Mouse (Mus musculus) thymus, adult 2 months (tissue): Measurements from ENCODE around the gene Gm21954.

Experiments used
- CTCF ChIP-seq: fragments of 200-500 bp; IDR thresholded peaks from 2 replicates; pipeline ENCODE4 v1.5.1; 2012; ENCODE audit warnings: mild to moderate bottlenecking, control low read depth, low read length, moderate library complexity, borderline replicate concordance; ENCODE audit not compliant: control insufficient read depth, poor library complexity, insufficient read depth; ENCODE audit errors: extremely low read depth
- POLR2A ChIP-seq: fragments of 200-500 bp; IDR thresholded peaks from 2 replicates; pipeline ENCODE4 v1.6.1; 2012; ENCODE audit warnings: mild to moderate bottlenecking, low read length, control low read depth, moderate library complexity; ENCODE audit not compliant: control insufficient read depth, poor library complexity, insufficient read depth; ENCODE audit errors: extremely low read depth

- TF ChIP-seq POLR2A (no peak), CTCF (no peak)
These were observed 24.2 kb downstream of the Gm21954 start for GRCm38 (mm10) chr3:55447486-55448460.
